Mouse (Mus musculus): ENCODE results near the gene Tead2. TPM values are rescaled to one million over a fixed set of nuclear protein-coding genes. Genes with fewer than 3 reads are reported as not detected.
"Not testable (repeated sequence)": the region's sequence is repeated elsewhere in the genome, so short reads cannot be mapped to it uniquely, and the experiment has no call there.

The Tead2 gene
- polyA plus RNA-seq, 1 experiment = 184 TPM

DNA sequence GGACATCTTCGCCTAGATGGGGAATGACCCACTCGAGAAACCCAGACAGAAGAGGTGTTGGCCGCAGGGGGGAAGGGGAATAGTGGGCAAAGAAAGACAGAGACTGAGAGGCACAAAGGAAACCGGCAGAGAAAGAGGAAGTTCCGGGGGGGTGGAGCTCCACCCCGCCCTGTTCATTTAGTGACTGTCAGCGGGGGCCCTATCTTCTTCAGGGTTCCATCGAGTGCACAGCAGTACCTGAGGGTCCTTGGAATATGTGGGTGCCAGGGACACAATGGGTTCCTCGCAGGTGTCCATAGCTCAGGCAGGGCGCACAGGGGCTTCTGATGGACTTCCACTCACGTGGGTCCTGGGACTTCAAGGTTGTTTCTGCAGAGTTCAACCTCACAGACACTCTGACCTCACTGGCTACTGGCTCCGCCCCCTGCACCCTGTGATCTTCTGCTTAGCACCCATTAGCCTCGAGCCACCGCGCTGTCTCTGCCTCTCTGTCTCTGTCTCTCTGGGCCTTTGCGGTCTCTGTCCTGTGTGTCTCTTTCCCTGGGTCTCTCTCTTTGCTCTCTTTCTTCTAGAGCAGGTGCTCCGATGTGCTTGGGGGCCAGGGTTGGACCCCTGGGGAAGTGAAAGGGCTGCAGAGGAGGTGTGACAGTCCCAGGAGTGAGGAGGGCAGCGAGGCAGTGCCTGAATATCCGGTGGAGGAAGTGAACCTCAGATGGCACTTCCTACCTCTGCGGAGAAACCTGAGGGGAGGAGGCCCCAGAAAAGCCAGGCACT, 23.4 kb downstream of the Tead2 start, which contains the start of gene Cd37:
Gene Cd37, minus strand, starts transcription at position 393 of the 774 bp plus-strand sequence.
- DNase-seq (ENCODE audit: low read depth) = no peak
- TF ChIP-seq CTCF (IDR thresholded peaks at IDR 0.05; ENCODE audit: borderline replicate concordance, extremely low read depth, insufficient read depth, insufficient read length) = no peak
- TF ChIP-seq POLR2A (IDR thresholded peaks at IDR 0.05; ENCODE audit: borderline replicate concordance, extremely low read depth, insufficient read depth, insufficient read length, poor library complexity, severe bottlenecking) = no peak

DNA sequence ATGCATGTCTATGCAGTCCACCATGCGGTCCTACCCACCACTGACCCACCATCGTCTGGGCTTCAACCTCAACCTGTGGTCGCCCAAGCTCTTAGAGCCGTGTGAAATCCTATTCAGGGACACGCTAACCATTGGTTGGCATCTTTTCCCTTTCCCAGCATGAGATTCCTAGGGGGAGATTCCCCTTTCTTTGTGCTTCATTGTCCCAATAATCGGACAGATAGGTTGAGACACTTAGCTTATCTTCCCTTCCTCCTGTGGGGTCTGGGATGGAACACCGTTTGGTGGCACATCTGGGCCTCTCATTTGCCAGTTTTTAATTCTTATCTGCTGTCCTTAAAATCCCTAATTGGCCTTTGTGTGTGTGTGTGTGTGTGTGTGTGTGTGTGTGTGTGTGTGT, 24.6 kb downstream of the Tead2 start:
- TF ChIP-seq POLR2A (IDR thresholded peaks at IDR 0.05; ENCODE audit: borderline replicate concordance, extremely low read depth, insufficient read depth, insufficient read length, poor library complexity, severe bottlenecking) (no peak), CTCF (IDR thresholded peaks at IDR 0.05; ENCODE audit: borderline replicate concordance, extremely low read depth, insufficient read depth, insufficient read length) (no peak)
- no peak for DNase-seq (ENCODE audit: low read depth)

DNA sequence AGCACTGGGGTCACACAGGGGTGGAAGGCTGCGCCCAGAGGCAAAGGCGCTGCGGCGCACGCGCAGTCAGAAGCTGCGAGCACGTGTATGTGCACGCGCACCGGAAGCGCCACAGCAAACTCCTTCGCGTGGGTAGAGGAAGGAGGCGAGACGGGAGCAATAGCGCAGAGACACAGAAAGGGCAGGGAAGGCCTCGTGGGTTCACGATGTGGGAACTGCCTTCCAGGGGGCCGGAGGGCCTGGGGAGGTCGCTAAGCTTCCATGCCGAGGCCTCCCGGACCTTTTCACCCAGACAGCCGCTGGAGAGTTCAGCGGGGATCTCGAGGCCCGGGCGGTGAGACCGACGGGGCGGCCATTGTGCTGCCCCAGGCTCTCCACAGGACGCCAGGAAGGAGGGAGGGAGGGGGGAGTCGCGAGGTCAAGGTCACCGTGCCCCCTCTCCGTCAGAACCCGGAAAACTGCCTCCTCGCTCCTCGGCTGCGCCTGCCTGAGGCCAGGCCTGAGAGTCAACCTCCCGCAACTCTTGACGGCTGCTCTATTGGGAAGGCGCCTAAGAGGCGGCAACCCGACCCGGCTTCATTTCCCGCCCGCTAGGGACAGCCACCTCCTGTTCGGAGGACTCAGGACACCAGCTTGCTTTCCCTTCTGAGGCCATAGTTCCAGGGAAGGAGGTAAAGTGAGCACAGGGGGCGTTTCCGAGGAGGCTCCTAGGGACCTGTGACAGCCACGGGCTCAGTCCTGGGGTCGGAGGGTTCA, 25.3 kb downstream of the Tead2 start, which contains the start of gene Slc6a16:
Gene Slc6a16, plus strand, starts transcription at position 453 of the 756 bp plus-strand sequence.
- TF ChIP-seq POLR2A (IDR thresholded peaks at IDR 0.05; ENCODE audit: borderline replicate concordance, extremely low read depth, insufficient read depth, insufficient read length, poor library complexity, severe bottlenecking) (no peak), CTCF (IDR thresholded peaks at IDR 0.05; ENCODE audit: borderline replicate concordance, extremely low read depth, insufficient read depth, insufficient read length) (peak; percentile 12; the same call in 1 of the 2 replicates)
- peak; percentile 79 for DNase-seq (ENCODE audit: low read depth)

DNA sequence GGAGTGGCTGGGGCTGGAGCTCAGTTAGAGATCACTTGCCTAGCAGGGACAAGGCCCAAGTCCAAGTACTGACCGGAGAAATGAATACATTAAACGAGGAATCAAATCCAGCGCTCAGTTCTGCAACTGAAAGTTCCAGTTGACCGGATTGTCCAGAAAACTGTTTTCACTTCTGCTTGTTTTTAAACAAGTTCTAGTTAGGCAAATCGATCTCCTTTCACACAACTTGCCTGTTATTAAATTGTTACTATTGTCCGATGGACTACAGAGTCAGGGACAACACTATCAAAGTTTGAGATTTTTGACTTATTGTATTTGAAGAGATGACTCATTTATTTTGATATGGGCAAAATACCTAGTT, 25.8 kb downstream of the Tead2 start:
- no peak for DNase-seq (ENCODE audit: low read depth)
- TF ChIP-seq POLR2A (IDR thresholded peaks at IDR 0.05; ENCODE audit: borderline replicate concordance, extremely low read depth, insufficient read depth, insufficient read length, poor library complexity, severe bottlenecking) = no peak

DNA sequence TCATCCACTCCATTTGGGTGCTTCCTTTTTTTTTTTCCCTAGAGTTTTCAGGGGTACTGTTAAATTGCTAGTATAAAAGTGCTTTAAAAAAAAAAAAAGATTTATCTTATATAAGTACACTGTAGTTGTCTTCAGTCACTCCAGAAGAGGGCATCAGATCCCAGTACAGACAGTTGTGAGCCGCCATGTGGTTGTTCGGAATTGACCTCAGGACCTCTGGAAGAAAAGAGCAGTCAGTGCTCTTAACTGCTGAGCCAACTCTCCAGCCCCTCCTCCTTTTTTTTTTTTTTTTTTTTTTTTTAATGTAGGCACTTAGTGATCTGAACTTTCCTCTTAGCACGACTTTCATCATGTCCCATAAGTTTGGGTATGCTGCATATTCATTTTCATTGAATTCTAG, 32.1 kb downstream of the Tead2 start:
- no peak for TF ChIP-seq CTCF (IDR thresholded peaks at IDR 0.05; ENCODE audit: borderline replicate concordance, extremely low read depth, insufficient read depth, insufficient read length)
- no peak for TF ChIP-seq POLR2A (IDR thresholded peaks at IDR 0.05; ENCODE audit: borderline replicate concordance, extremely low read depth, insufficient read depth, insufficient read length, poor library complexity, severe bottlenecking)
- DNase-seq (ENCODE audit: low read depth) = no peak

DNA sequence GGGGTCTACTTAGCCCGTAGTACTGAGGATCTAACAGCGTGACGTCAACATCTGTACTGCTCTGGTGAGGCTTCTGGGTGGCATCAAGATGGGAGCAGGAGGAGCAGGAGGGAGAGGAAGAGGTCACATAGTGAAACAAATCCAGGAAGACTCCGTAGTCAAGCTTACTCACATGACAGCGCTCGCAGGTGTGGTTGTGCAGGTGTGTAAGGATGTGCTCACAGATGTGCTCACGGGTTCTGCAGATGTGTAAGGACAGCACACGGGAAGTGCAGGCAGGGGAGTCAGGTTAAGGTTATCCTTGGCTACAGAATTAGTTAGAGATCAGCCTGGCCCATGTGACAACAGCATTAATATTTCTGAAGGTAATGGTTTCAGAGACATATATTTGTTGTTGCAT, 38.3 kb downstream of the Tead2 start:
- DNase-seq (ENCODE audit: low read depth) = no peak
- TF ChIP-seq CTCF (IDR thresholded peaks at IDR 0.05; ENCODE audit: borderline replicate concordance, extremely low read depth, insufficient read depth, insufficient read length) = no peak
- no peak for TF ChIP-seq POLR2A (IDR thresholded peaks at IDR 0.05; ENCODE audit: borderline replicate concordance, extremely low read depth, insufficient read depth, insufficient read length, poor library complexity, severe bottlenecking)

DNA sequence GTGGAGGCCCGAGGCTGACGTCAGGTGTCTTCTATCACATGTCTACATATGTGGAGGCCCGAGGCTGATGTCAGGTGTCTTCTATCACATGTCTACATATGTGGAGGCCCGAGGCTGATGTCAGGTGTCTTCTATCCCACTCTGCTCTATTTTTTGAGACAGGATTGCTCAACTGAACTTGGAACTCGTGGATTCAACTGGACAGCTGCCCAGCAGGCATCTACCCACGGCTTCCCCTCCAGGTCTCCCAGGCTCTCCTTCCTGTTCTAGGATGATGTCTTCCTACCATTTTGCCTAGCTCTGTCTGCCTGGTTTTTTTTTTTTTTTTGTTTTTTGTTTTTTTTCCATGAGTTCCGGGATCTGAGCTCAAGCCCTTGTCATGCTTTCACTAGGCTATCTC, 40.3 kb downstream of the Tead2 start:
- DNase-seq (ENCODE audit: low read depth) = not testable (repeated sequence)

DNA sequence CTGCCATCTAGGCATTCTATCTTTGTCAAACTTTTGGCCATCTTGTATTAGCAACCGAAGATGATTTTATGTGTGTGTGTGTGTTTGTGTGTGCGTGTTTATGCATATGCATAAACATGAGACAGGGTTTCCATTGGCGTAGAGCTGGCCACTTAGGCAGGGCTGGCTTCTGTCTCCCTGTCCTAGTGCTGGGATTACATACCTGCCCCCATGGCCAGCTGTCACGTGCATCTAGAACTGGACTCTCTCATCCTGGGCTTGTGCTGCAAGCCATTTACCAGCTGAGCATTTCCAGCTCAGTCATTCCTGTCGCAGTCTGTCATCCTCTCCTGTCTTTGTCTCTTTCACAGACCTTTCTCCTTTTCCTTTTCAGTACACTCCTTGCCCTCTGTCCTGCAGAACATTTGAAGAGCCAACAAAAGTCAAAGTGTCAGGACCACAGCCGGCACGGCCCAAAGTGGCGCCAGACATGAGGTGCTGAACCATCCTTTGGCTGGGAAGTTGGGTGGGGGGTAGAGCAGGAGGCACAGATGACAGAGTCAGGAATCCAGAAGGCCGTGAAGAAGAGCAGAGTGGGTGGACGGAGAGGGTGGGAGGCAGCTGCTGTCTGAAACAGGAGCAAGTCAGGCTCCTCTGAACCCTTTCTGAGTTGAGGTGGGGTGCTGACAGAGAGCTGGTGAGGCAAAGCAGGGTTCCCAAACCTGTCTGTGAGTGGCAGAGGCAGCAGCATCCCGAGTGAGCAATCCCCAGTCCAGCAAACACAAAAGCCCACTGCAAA, 41.7 kb downstream of the Tead2 start:
- DNase-seq (ENCODE audit: low read depth) = no peak
- no peak for TF ChIP-seq POLR2A (IDR thresholded peaks at IDR 0.05; ENCODE audit: borderline replicate concordance, extremely low read depth, insufficient read depth, insufficient read length, poor library complexity, severe bottlenecking)
- TF ChIP-seq CTCF (IDR thresholded peaks at IDR 0.05; ENCODE audit: borderline replicate concordance, extremely low read depth, insufficient read depth, insufficient read length) = no peak

DNA sequence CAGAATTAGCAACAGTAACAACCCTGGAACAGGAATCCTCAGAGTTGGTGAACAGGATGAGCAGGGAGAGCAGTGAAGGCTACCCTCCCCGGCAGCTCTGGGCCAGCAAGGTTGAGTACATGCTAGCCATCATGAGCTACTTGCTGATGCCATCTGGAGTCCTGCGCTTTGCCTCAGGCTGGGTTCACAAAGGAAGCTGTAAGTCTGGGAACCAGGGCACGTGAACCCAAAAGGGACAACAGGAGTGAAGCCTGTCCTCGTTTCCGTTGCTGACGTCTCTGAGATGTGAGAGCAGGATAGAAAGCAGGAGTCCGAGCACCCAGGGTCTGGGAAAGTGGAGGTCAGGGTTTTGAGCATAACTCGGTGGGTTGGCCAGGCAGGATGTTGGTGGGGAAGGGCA, 43.7 kb downstream of the Tead2 start:
- DNase-seq (ENCODE audit: low read depth) = no peak
- TF ChIP-seq CTCF (IDR thresholded peaks at IDR 0.05; ENCODE audit: borderline replicate concordance, extremely low read depth, insufficient read depth, insufficient read length) = no peak
- no peak for TF ChIP-seq POLR2A (IDR thresholded peaks at IDR 0.05; ENCODE audit: borderline replicate concordance, extremely low read depth, insufficient read depth, insufficient read length, poor library complexity, severe bottlenecking)

DNA sequence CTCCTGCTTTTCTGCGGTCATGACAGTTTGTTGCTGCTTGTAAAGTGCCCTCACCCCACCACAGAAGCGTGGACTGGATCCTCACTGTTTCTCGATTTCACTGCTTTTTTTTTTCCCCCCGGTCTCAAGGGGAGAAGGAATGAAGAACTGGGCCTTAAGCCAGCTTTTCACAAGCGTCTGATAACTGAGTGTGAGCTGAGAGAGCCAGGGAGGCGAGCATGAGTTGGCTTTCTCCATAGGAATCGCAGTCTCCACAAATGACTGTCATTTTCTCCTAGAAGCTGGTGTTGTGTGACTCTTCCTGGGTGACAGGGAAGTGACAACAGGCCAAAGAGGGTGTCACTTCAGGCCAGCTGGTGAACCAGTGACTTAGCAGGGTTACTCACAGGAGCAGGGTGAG, 46.7 kb downstream of the Tead2 start:
- peak; percentile 44 for DNase-seq (ENCODE audit: low read depth)
- no peak for TF ChIP-seq POLR2A (IDR thresholded peaks at IDR 0.05; ENCODE audit: borderline replicate concordance, extremely low read depth, insufficient read depth, insufficient read length, poor library complexity, severe bottlenecking)

DNA sequence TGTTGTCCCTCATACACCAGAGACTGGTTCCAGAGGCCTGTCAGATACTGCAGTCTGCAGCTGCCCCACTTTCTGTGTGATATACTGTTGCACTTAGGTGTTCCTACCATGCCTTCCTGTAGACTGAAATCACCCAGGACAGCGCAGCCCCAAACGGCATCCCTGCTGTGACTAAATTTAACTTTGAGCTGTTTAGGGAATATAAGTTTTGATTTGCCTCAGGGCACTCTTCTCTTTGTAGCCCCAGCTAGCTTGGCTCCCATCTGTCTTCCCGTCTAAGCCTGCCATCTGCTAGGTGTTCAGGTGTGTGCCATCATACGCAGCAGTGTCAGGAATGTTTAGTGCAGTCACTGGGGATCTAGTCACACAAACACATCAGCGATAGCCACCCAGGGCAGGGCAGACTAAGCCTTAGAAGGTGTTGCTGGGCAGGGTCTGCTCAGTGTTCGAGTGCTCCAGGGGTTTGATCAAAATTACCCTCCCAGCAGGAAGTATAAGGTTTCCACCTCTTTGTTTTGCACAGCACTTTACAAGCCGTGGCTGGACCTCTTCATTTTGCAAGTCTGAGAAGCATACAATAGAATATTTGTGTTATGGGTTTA, 47.6 kb downstream of the Tead2 start:
- peak; percentile 10 for DNase-seq (ENCODE audit: low read depth)
- no peak for TF ChIP-seq POLR2A (IDR thresholded peaks at IDR 0.05; ENCODE audit: borderline replicate concordance, extremely low read depth, insufficient read depth, insufficient read length, poor library complexity, severe bottlenecking)
- no peak for TF ChIP-seq CTCF (IDR thresholded peaks at IDR 0.05; ENCODE audit: borderline replicate concordance, extremely low read depth, insufficient read depth, insufficient read length)

Measured in brain, embryonic 14.5 days (tissue).